Mouse (Mus musculus): ENCODE measurements around the gene Soat2. TPM values are rescaled to one million over a fixed set of nuclear protein-coding genes. Genes with fewer than 3 reads are reported as not detected.

Gene Soat2
- total RNA-seq, 2 experiments from 2014 or later: 0.17 TPM; not detected in 1

- no peak for DNase-seq
- intact Hi-C loops (cut with DNase I): no loop called here
Measured at GRCm38 (mm10) chr15:102112827-102113226, 37.5 kb upstream of the Soat2 start.

- no peak for DNase-seq
- intact Hi-C loops (cut with DNase I): no loop called here
Measured at GRCm38 (mm10) chr15:102113674-102114073, 36.7 kb upstream of the Soat2 start.

- intact Hi-C loops (cut with DNase I): loop anchor here (5.0 kb wide), 1 partner anchor 103 kb away; no protein-coding TSS in a partner anchor
- DNase-seq: no peak
Measured at GRCm38 (mm10) chr15:102114651-102115260, 35.6 kb upstream of the Soat2 start.

GRCm38 (mm10) chr15:102115731-102116231, 34.5 kb upstream of the Soat2 start:
- intact Hi-C loops (cut with DNase I): loop anchor here (2.0 to 5.0 kb wide), 2 partner anchors 31 to 102 kb away; no protein-coding TSS in a partner anchor
- no peak for DNase-seq

GRCm38 (mm10) chr15:102116753-102117415, 33.4 kb upstream of the Soat2 start:
- no peak for DNase-seq
- intact Hi-C loops (cut with DNase I): loop anchor here (2.0 to 5.0 kb wide), 2 partner anchors 30 to 100 kb away; no protein-coding TSS in a partner anchor

GRCm38 (mm10) chr15:102117461-102118443, 32.6 kb upstream of the Soat2 start:
- intact Hi-C loops (cut with DNase I): loop anchor here (2.0 to 5.0 kb wide), 2 partner anchors 29 to 100 kb away; no protein-coding TSS in a partner anchor
- DNase-seq: peak; percentile 54 to 67

GRCm38 (mm10) chr15:102118591-102118990, 31.7 kb upstream of the Soat2 start:
- intact Hi-C loops (cut with DNase I): loop anchor here (5.0 kb wide), 1 partner anchor 99 kb away; no protein-coding TSS in a partner anchor
- DNase-seq: no peak

- intact Hi-C loops (cut with DNase I): loop anchor here (5.0 kb wide), 1 partner anchor 98 kb away; no protein-coding TSS in a partner anchor
- no peak for DNase-seq
Measured at GRCm38 (mm10) chr15:102119121-102119830, 31.1 kb upstream of the Soat2 start.

GRCm38 (mm10) chr15:102119831-102120170, 30.5 kb upstream of the Soat2 start:
- intact Hi-C loops (cut with DNase I): loop anchor here (5.0 kb wide), 1 partner anchor 98 kb away; no protein-coding TSS in a partner anchor
- DNase-seq: no peak

- intact Hi-C loops (cut with DNase I): no loop called here
- DNase-seq: peak in 1 of 2 experiments; percentile 51
Measured at GRCm38 (mm10) chr15:102120530-102120929, 29.8 kb upstream of the Soat2 start.

- intact Hi-C loops (cut with DNase I): no loop called here
- DNase-seq: peak; percentile 74
Measured at GRCm38 (mm10) chr15:102126303-102126702, 24.0 kb upstream of the Soat2 start.

- intact Hi-C loops (cut with DNase I): no loop called here
- DNase-seq: no peak
Measured at GRCm38 (mm10) chr15:102133314-102133713, 17.0 kb upstream of the Soat2 start.

GRCm38 (mm10) chr15:102134709-102135108, 15.6 kb upstream of the Soat2 start:
- intact Hi-C loops (cut with DNase I): no loop called here
- DNase-seq: no peak

- no peak for DNase-seq
- intact Hi-C loops (cut with DNase I): no loop called here
Measured at GRCm38 (mm10) chr15:102135522-102136128, 14.7 kb upstream of the Soat2 start.

- peak; percentile 98 for DNase-seq
- intact Hi-C loops (cut with DNase I): no loop called here
Measured at GRCm38 (mm10) chr15:102136129-102136758, 14.1 kb upstream of the Soat2 start, which contains the start of gene Spryd3. Spryd3 (minus strand) TSS chr15:102136234.

- no peak for DNase-seq
- intact Hi-C loops (cut with DNase I): no loop called here
Measured at GRCm38 (mm10) chr15:102141120-102141519, 9.2 kb upstream of the Soat2 start.

GRCm38 (mm10) chr15:102142914-102143912, 7.1 kb upstream of the Soat2 start:
- intact Hi-C loops (cut with DNase I): no loop called here
- DNase-seq: peak; percentile 47 to 54

Data from heart, postnatal 14 days (tissue).